Mouse (Mus musculus) spleen, postnatal 36 days (tissue): ENCODE measurements around the gene Ccnjl.

Source experiments
- DNase-seq, 2 experiments: peaks; one replicate each; pipeline ENCODE4 v3.0.0; 2022; ENCODE audit warnings: low spot score in 2 of 2, mixed read lengths in 1 of 2

Gene Ccnjl

GRCm38 (mm10) chr11:43528683-43529499 is at the start of gene Ccnjl:
Ccnjl (plus strand) TSS chr11:43528784.
- peak; percentile 7 to 18 for DNase-seq

GRCm38 (mm10) chr11:43479376-43479775 is 49.2 kb upstream of the Ccnjl start:
- no peak for DNase-seq

GRCm38 (mm10) chr11:43480561-43480960 is 48.0 kb upstream of the Ccnjl start:
- DNase-seq: no peak

GRCm38 (mm10) chr11:43481672-43482522 is 46.7 kb upstream of the Ccnjl start:
- no peak for DNase-seq

GRCm38 (mm10) chr11:43483122-43483792 is 45.3 kb upstream of the Ccnjl start:
- no peak for DNase-seq

- DNase-seq: no peak
Measured at GRCm38 (mm10) chr11:43484057-43484456, 44.5 kb upstream of the Ccnjl start.

- no peak for DNase-seq
Measured at GRCm38 (mm10) chr11:43484652-43485051, 43.9 kb upstream of the Ccnjl start.

- DNase-seq: no peak
Measured at GRCm38 (mm10) chr11:43485855-43486254, 42.7 kb upstream of the Ccnjl start.

- peak; percentile 15 to 39 for DNase-seq
Measured at GRCm38 (mm10) chr11:43492663-43493062, 35.9 kb upstream of the Ccnjl start.

GRCm38 (mm10) chr11:43493815-43494409 is 34.7 kb upstream of the Ccnjl start:
- peak; percentile 6 to 11 for DNase-seq

GRCm38 (mm10) chr11:43495037-43495436 is 33.5 kb upstream of the Ccnjl start:
- no peak for DNase-seq

- DNase-seq: no peak
Measured at GRCm38 (mm10) chr11:43495532-43495931, 33.1 kb upstream of the Ccnjl start.

GRCm38 (mm10) chr11:43501256-43501655 is 27.3 kb upstream of the Ccnjl start:
- no peak for DNase-seq

- no peak for DNase-seq
Measured at GRCm38 (mm10) chr11:43505188-43505587, 23.4 kb upstream of the Ccnjl start.

- DNase-seq: no peak
Measured at GRCm38 (mm10) chr11:43507976-43508375, 20.6 kb upstream of the Ccnjl start.

GRCm38 (mm10) chr11:43509878-43510277 is 18.7 kb upstream of the Ccnjl start:
- DNase-seq: no peak

GRCm38 (mm10) chr11:43512661-43513190 is 15.9 kb upstream of the Ccnjl start:
- DNase-seq: no peak

- no peak for DNase-seq
Measured at GRCm38 (mm10) chr11:43516344-43517021, 12.1 kb upstream of the Ccnjl start.

- no peak for DNase-seq
Measured at GRCm38 (mm10) chr11:43517641-43518040, 10.9 kb upstream of the Ccnjl start.

- no peak for DNase-seq
Measured at GRCm38 (mm10) chr11:43518086-43518485, 10.5 kb upstream of the Ccnjl start.

- no peak for DNase-seq
Measured at GRCm38 (mm10) chr11:43518821-43519220, 9.8 kb upstream of the Ccnjl start.
